In genomic region chr1:73395034-73395433, GRCm38 (mm10) we compare ENCODE assay signal across 26 mouse cellular contexts.
DNase-seq lines count a peak whose midpoint lies in the region; ATAC-seq and TF ChIP-seq lines count a peak whose summit lies in the region.
"Had no signal": no experiment of that assay in that cellular context is flagged by ENCODE, and none has a peak within 500 bp of the region (broad histone marks: within the 10 kb centered on the region; RNA-seq: fewer than 3 reads in every experiment).

No protein-coding gene starts in this region.

- peak overlapping the region; percentile 73 for H3K27ac ChIP-seq in kidney, embryonic 16.5 days (ENCODE audit: low read length)
- peak overlapping the region; percentile 39; the same call in 1 of the 2 replicates for H3K27ac ChIP-seq in stomach, embryonic 14.5 days (ENCODE audit: low read length)
- H3K27ac ChIP-seq in stomach, postnatal 0 days (replicated peaks), result no peak overlapping the region
- H3K27ac ChIP-seq in limb, embryonic 14.5 days (replicated peaks; ENCODE audit: low read depth, low read length), result peak overlapping the region; percentile 44
- H3K27ac ChIP-seq: heart, embryonic 15.5 days; liver, embryonic 13.5 days; midbrain, embryonic 12.5 days; neural tube, embryonic 12.5 days had no signal

- no peaks in the 10 kb centered on the region for H3K36me3 ChIP-seq in kidney, embryonic 16.5 days (ENCODE audit: insufficient read depth, low read length)
- no peaks in the 10 kb centered on the region for H3K36me3 ChIP-seq in stomach, embryonic 14.5 days (ENCODE audit: control insufficient read depth, insufficient read depth, low read length)
- no peaks in the 10 kb centered on the region for H3K36me3 ChIP-seq in stomach, postnatal 0 days (ENCODE audit: control insufficient read depth, insufficient read depth, low read length)
- H3K36me3 ChIP-seq in limb, embryonic 14.5 days (ENCODE audit: control insufficient read depth, insufficient read depth, low read length), result no peaks in the 10 kb centered on the region
- H3K36me3 ChIP-seq: heart, embryonic 15.5 days; liver, embryonic 13.5 days; midbrain, embryonic 12.5 days; neural tube, embryonic 12.5 days had no signal

- peaks cover 25% of the 10 kb centered on the region for H3K4me1 ChIP-seq in kidney, embryonic 16.5 days (ENCODE audit: insufficient read depth, low read length)
- peaks cover 19% of the 10 kb centered on the region for H3K4me1 ChIP-seq in stomach, embryonic 14.5 days (ENCODE audit: control insufficient read depth, insufficient read depth, low read length)
- no peaks in the 10 kb centered on the region; the same call in 1 of the 2 replicates for H3K4me1 ChIP-seq in stomach, postnatal 0 days (replicated peaks; ENCODE audit: control insufficient read depth, insufficient read depth)
- H3K4me1 ChIP-seq in limb, embryonic 14.5 days (ENCODE audit: control insufficient read depth, insufficient read depth, low read length), result peaks cover 24% of the 10 kb centered on the region
- H3K4me1 ChIP-seq: heart, embryonic 15.5 days; liver, embryonic 13.5 days; megakaryocyte, embryonic 14.5 days; midbrain, embryonic 12.5 days had no signal

- no peaks in the 10 kb centered on the region for H3K9me3 ChIP-seq in kidney, embryonic 16.5 days (ENCODE audit: low read length)
- H3K9me3 ChIP-seq in stomach, embryonic 14.5 days (ENCODE audit: control insufficient read depth, low read depth, low read length), result no peaks in the 10 kb centered on the region
- H3K9me3 ChIP-seq in stomach, postnatal 0 days (ENCODE audit: control insufficient read depth, low read length), result no peaks in the 10 kb centered on the region
- no peaks in the 10 kb centered on the region for H3K9me3 ChIP-seq in limb, embryonic 14.5 days (ENCODE audit: control insufficient read depth, low read length)
- H3K9me3 ChIP-seq: heart, embryonic 15.5 days; liver, embryonic 13.5 days; midbrain, embryonic 12.5 days; neural tube, embryonic 12.5 days had no signal

- no peak overlapping the region for H3K9ac ChIP-seq in kidney, embryonic 16.5 days (replicated peaks; ENCODE audit: low read length)
- no peak overlapping the region for H3K9ac ChIP-seq in stomach, embryonic 14.5 days (replicated peaks; ENCODE audit: low read depth, low read length)
- H3K9ac ChIP-seq in stomach, postnatal 0 days (ENCODE audit: low read length), result no peak overlapping the region
- no peak overlapping the region for H3K9ac ChIP-seq in limb, embryonic 14.5 days (ENCODE audit: low read depth, low read length, severe bottlenecking)
- H3K9ac ChIP-seq: heart, embryonic 15.5 days; liver, embryonic 13.5 days; midbrain, embryonic 12.5 days; neural tube, embryonic 12.5 days had no signal

- TF ChIP-seq POLR2A in limb, embryonic 14.5 days (IDR thresholded peaks at IDR 0.05; ENCODE audit: borderline replicate concordance, extremely low read depth, insufficient read depth, insufficient read length), result no peak

- H3K4me3 ChIP-seq in kidney, embryonic 16.5 days (ENCODE audit: low read length), result no peak overlapping the region
- H3K4me3 ChIP-seq in stomach, embryonic 14.5 days (ENCODE audit: low read depth, low read length), result no peak overlapping the region
- H3K4me3 ChIP-seq in stomach, postnatal 0 days (ENCODE audit: low read depth, low read length), result no peak overlapping the region
- H3K4me3 ChIP-seq in limb, embryonic 14.5 days (replicated peaks; ENCODE audit: low read length), result no peak overlapping the region
- H3K4me3 ChIP-seq: erythroblast, embryonic 14.5 days; heart, embryonic 15.5 days; liver, embryonic 13.5 days; megakaryocyte, embryonic 14.5 days; midbrain, embryonic 12.5 days; myocyte; neural tube, embryonic 12.5 days had no signal

- ATAC-seq in kidney, embryonic 16.5 days (ENCODE audit: low FRiP score, low TSS enrichment), result no peak
- no peak for ATAC-seq in stomach, embryonic 14.5 days (ENCODE audit: insufficient number of reproducible peaks, insufficient read depth, low FRiP score, low read depth)
- no peak for ATAC-seq in stomach, postnatal 0 days (ENCODE audit: low FRiP score, low TSS enrichment)
- ATAC-seq in limb, embryonic 14.5 days (ENCODE audit: low FRiP score, low read depth), result 0 out of 2 replicates have a peak, but pooled peaks have one; percentile 29
- ATAC-seq: forebrain, embryonic 16.5 days; hindbrain, embryonic 16.5 days had no signal

- H3K27me3 ChIP-seq in kidney, embryonic 16.5 days (ENCODE audit: insufficient read depth, low read length), result no peaks in the 10 kb centered on the region
- H3K27me3 ChIP-seq in stomach, embryonic 14.5 days (ENCODE audit: control insufficient read depth, insufficient read depth, low read length), result no peaks in the 10 kb centered on the region
- H3K27me3 ChIP-seq in stomach, postnatal 0 days (ENCODE audit: control insufficient read depth, insufficient read depth, low read length), result no peaks in the 10 kb centered on the region
- H3K27me3 ChIP-seq in limb, embryonic 14.5 days (ENCODE audit: control insufficient read depth, insufficient read depth, low read length), result no peaks in the 10 kb centered on the region
- H3K27me3 ChIP-seq: heart, embryonic 15.5 days; liver, embryonic 13.5 days; megakaryocyte, embryonic 14.5 days; midbrain, embryonic 12.5 days; neural tube, embryonic 12.5 days had no signal

- 27% methylated on average over 1 of the region's 1 CpGs for WGBS in kidney, embryonic 16.5 days
- 31% methylated on average over 1 of the region's 1 CpGs for WGBS in stomach, embryonic 14.5 days
- WGBS in stomach, postnatal 0 days, result 18% methylated on average over 1 of the region's 1 CpGs
- 28% methylated on average over 1 of the region's 1 CpGs for WGBS in limb, embryonic 14.5 days

- TF ChIP-seq EP300 in stomach, postnatal 0 days (optimal IDR thresholded peaks at IDR 0.05), result no peak

- no peak for TF ChIP-seq CTCF in stomach, postnatal 0 days (IDR thresholded peaks at IDR 0.05; ENCODE audit: low read depth)

- no peak overlapping the region for H3K4me2 ChIP-seq in kidney, embryonic 16.5 days (replicated peaks; ENCODE audit: low read depth, low read length)
- no peak overlapping the region for H3K4me2 ChIP-seq in stomach, embryonic 14.5 days (replicated peaks; ENCODE audit: low read depth, low read length)
- H3K4me2 ChIP-seq in stomach, postnatal 0 days (replicated peaks; ENCODE audit: low read depth), result no peak overlapping the region
- H3K4me2 ChIP-seq in limb, embryonic 14.5 days (replicated peaks; ENCODE audit: low read depth, low read length, severe bottlenecking), result no peak overlapping the region
- H3K4me2 ChIP-seq: heart, embryonic 15.5 days; liver, embryonic 13.5 days; midbrain, embryonic 12.5 days; neural tube, embryonic 12.5 days had no signal

- DNase-seq in kidney, adult 8-10 months, result no peak
- DNase-seq in stomach, postnatal 0 days (ENCODE audit: low spot score), result no peak
- DNase-seq in limb, embryonic 14.5 days (ENCODE audit: low spot score), result peak; percentile 57
- DNase-seq in cerebellum, postnatal 14 days, result no peak
- no peak for DNase-seq in frontal cortex, postnatal 14 days (ENCODE audit: low spot score in 2 of 2)
- DNase-seq: adrenal gland, postnatal 25 days; B cell, adult 2 months; cerebellum, adult 11-12 months; cerebellum, adult 9-11 months; gastrocnemius, postnatal 10 days; kidney, adult 18-20 months; layer of hippocampus, adult 9-11 months; liver, embryonic 13.5 days; lung, adult 2 months; thymus, adult 18-20 months; thymus, postnatal 25 days had no signal
